Mouse (Mus musculus): ENCODE data around the gene Zfp82.

DNA sequence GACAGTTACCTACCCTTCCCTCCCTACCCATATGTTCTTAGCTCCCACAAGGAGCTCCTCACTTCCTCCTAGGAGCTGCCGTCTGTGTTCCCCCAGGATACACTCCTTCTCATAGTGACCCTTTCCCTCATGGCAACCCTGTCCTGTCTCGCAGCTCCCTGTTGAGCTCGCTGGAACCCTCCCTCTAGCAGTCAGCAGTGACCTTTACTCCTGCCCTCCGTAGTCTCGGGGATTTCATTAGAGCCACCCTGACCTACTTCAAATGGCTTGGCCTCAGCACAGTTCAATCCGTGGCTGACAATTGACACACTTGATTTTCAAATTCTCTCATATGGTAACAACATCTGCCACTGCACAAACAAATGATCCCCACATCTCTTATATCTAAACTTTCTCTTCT is 42.0 kb downstream of the Zfp82 start:
- no peak for TF ChIP-seq CTCF (IDR thresholded peaks at IDR 0.05 in 2 of 3, conservative IDR thresholded peaks at IDR 0.05 in 1 of 3; ENCODE audit: control insufficient read depth in 1 of 3, insufficient read depth in 1 of 3, low read depth in 2 of 3, low read length in 3 of 3, poor library complexity in 1 of 3, severe bottlenecking in 1 of 3)
- no peak for TF ChIP-seq MAFK (IDR thresholded peaks at IDR 0.05; ENCODE audit: borderline replicate concordance, low read depth, low read length)
- TF ChIP-seq ZNF384 (IDR thresholded peaks at IDR 0.05; ENCODE audit: low read depth, low read length), result no peak
- no peak for TF ChIP-seq POLR2AphosphoS5 (IDR thresholded peaks at IDR 0.05; ENCODE audit: borderline replicate concordance, low read depth, low read length)
- no peak for TF ChIP-seq NRF1 (IDR thresholded peaks at IDR 0.05; ENCODE audit: insufficient read depth, low read depth, low read length, poor library complexity, severe bottlenecking)
- no peak for TF ChIP-seq POLR2A (IDR thresholded peaks at IDR 0.05; ENCODE audit: control insufficient read depth in 1 of 2, insufficient read depth in 1 of 2, low read depth in 1 of 2, low read length in 2 of 2, poor library complexity in 1 of 2)
- no peak for TF ChIP-seq BHLHE40 (IDR thresholded peaks at IDR 0.05; ENCODE audit: borderline replicate concordance, low read depth, low read length)
- no peak for TF ChIP-seq POLR2AphosphoS2 (IDR thresholded peaks at IDR 0.05; ENCODE audit: low read length)
